Mouse (Mus musculus): ENCODE measurements around the gene S100a16. TPM values are rescaled to one million over a fixed set of nuclear protein-coding genes. Genes with fewer than 3 reads are reported as not detected.

S100a16 gene
- 114 and 155 TPM in 2 replicates for polyA plus RNA-seq (2012; rRNA removed; ENCODE audit: low replicate concordance)

GRCm38 (mm10) chr3:90537141-90537904 is at the start of gene S100a16:
S100a16 (plus strand) TSS chr3:90537254.

GRCm38 (mm10) chr3:90490696-90491256 is 46.3 kb upstream of the S100a16 start, which contains the start of gene Snapin:
Snapin (minus strand) TSS chr3:90491033.

GRCm38 (mm10) chr3:90508950-90509746 is 27.9 kb upstream of the S100a16 start, which contains the start of gene Chtop:
Chtop (minus strand) TSS chr3:90509498.

GRCm38 (mm10) chr3:90513796-90514590 is 23.1 kb upstream of the S100a16 start, which contains the start of the genes S100a1 and S100a13:
S100a1 (minus strand) TSS chr3:90514392.
S100a13 (plus strand) TSS chr3:90514435.

GRCm38 (mm10) chr3:90526580-90526979 is 10.5 kb upstream of the S100a16 start, which contains the start of gene S100a14:
S100a14 (plus strand) TSS chr3:90526856.

GRCm38 (mm10) chr3:90560008-90560628 is 23.1 kb downstream of the S100a16 start, which contains the start of gene S100a3:
S100a3 (plus strand) TSS chr3:90560578.

GRCm38 (mm10) chr3:90589947-90590346 is 52.9 kb downstream of the S100a16 start, which contains the start of gene S100a2:
S100a2 (plus strand) TSS chr3:90590247.

Other genes with a start within 250 kb of the S100a16 start
- 22.3 and 24.7 TPM in 2 replicates for gene Gatad2b, start 244.1 kb upstream of the S100a16 start, polyA plus RNA-seq (2012; rRNA removed; ENCODE audit: low replicate concordance)
- gene Slc27a3, start 147.3 kb upstream of the S100a16 start, polyA plus RNA-seq (2012; rRNA removed; ENCODE audit: low replicate concordance), result 21.0 and 21.7 TPM in 2 replicates
- gene Ints3, start 103.6 kb upstream of the S100a16 start, polyA plus RNA-seq (2012; rRNA removed; ENCODE audit: low replicate concordance), result 26.7 and 32.2 TPM in 2 replicates
- 102 and 127 TPM in 2 replicates for gene Npr1, start 71.4 kb upstream of the S100a16 start, polyA plus RNA-seq (2012; rRNA removed; ENCODE audit: low replicate concordance)
- gene Ilf2, start 61.1 kb upstream of the S100a16 start, polyA plus RNA-seq (2012; rRNA removed; ENCODE audit: low replicate concordance), result 13.6 and 27.9 TPM in 2 replicates
- 24.1 and 56.4 TPM in 2 replicates for gene Snapin, start 46.2 kb upstream of the S100a16 start, polyA plus RNA-seq (2012; rRNA removed; ENCODE audit: low replicate concordance)
- 32.0 and 41.4 TPM in 2 replicates for gene Chtop, start 27.8 kb upstream of the S100a16 start, polyA plus RNA-seq (2012; rRNA removed; ENCODE audit: low replicate concordance)
- gene S100a1, start 22.9 kb upstream of the S100a16 start, polyA plus RNA-seq (2012; rRNA removed; ENCODE audit: low replicate concordance), result 164 and 343 TPM in 2 replicates
- 79.8 and 155 TPM in 2 replicates for gene S100a13, start 22.8 kb upstream of the S100a16 start, polyA plus RNA-seq (2012; rRNA removed; ENCODE audit: low replicate concordance)
- gene S100a14, start 10.4 kb upstream of the S100a16 start, polyA plus RNA-seq (2012; rRNA removed; ENCODE audit: low replicate concordance), result 1.7 and 5.7 TPM in 2 replicates
- 0.93 and 1.1 TPM in 2 replicates for gene S100a3, start 23.3 kb downstream of the S100a16 start, polyA plus RNA-seq (2012; rRNA removed; ENCODE audit: low replicate concordance)
- not detected in 2 replicates for gene S100a2, start 53.0 kb downstream of the S100a16 start, polyA plus RNA-seq (2012; rRNA removed; ENCODE audit: low replicate concordance)
- gene Gm42674, start 64.7 kb downstream of the S100a16 start, polyA plus RNA-seq (2012; rRNA removed; ENCODE audit: low replicate concordance), result not detected in 2 replicates
- gene S100a4, start 66.5 kb downstream of the S100a16 start, polyA plus RNA-seq (2012; rRNA removed; ENCODE audit: low replicate concordance), result 43.9 and 97.5 TPM in 2 replicates
- not detected in 2 replicates for gene S100a5, start 71.3 kb downstream of the S100a16 start, polyA plus RNA-seq (2012; rRNA removed; ENCODE audit: low replicate concordance)
- 496 and 932 TPM in 2 replicates for gene S100a6, start 75.6 kb downstream of the S100a16 start, polyA plus RNA-seq (2012; rRNA removed; ENCODE audit: low replicate concordance)
- gene S100a7a, start 116.8 kb downstream of the S100a16 start, polyA plus RNA-seq (2012; rRNA removed; ENCODE audit: low replicate concordance), result 0.43 and 2.1 TPM in 2 replicates
- 0.53 and 6.2 TPM in 2 replicates for gene S100a8, start 131.7 kb downstream of the S100a16 start, polyA plus RNA-seq (2012; rRNA removed; ENCODE audit: low replicate concordance)
- 2.2 and 3.9 TPM in 2 replicates for gene S100a9, start 158.5 kb downstream of the S100a16 start, polyA plus RNA-seq (2012; rRNA removed; ENCODE audit: low replicate concordance)
- 0.06 and 1.8 TPM in 2 replicates for gene Pglyrp4, start 189.7 kb downstream of the S100a16 start, polyA plus RNA-seq (2012; rRNA removed; ENCODE audit: low replicate concordance)
- not detected in 2 replicates for gene Gm5849, start 240.6 kb downstream of the S100a16 start, polyA plus RNA-seq (2012; rRNA removed; ENCODE audit: low replicate concordance)